Mouse (Mus musculus) megakaryocyte, embryonic 14.5 days (primary cell): ENCODE measurements at regions not wholly inside any gene's neighbourhood (a gene's known extent, or its start where the extent isn't known, plus 50 kb on each side); places are given as distances from the start of the nearest gene placed in this dataset.

Source experiments
- FLI1 ChIP-seq: IDR thresholded peaks from 2 replicates; pipeline ENCODE4 v1.6.1; 2012; ENCODE audit warnings: low read length, inconsistent platforms, mixed read lengths
- GATA1 ChIP-seq: IDR thresholded peaks from 3 replicates; pipeline ENCODE4 v1.6.1; 2012; ENCODE audit warnings: mixed read lengths, low read length, inconsistent platforms, borderline replicate concordance

GRCm38 (mm10) chr13:47335996-47336684, 213.7 kb downstream of the Rnf144b start:
- TF ChIP-seq GATA1 (no peak), FLI1 (no peak)
